In the genomic region with DNA sequence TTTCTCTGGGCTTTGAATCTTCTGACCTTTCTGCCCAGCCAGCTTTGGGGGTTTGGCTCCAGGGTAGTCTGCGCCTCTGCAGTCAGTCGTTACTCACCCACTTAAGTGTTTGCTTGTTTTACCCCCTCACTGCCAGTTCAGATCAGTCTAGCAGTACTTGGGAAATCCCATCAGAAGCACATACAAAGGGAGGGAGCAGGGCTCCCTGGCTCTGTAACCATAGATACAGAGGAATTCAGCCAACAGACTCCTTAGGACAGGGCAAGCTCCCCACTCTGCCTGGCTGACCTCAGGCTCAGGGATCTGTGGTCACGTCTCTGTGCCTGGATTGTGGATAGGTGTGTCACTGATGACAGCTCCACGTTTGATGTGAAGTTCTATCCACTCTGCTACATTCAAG, we compare ENCODE assay signal across 11 mouse cellular contexts. TPM values are rescaled to one million over a fixed set of nuclear protein-coding genes. Genes with fewer than 3 reads are reported as not detected.
DNase-seq lines count a peak whose midpoint lies in the region; ATAC-seq and TF ChIP-seq lines count a peak whose summit lies in the region.
"Had no signal": no experiment of that assay in that cellular context is flagged by ENCODE, and none has a peak within 500 bp of the region (broad histone marks: within the 10 kb centered on the region; RNA-seq: fewer than 3 reads in every experiment).

No protein-coding gene starts in this region.

- ATAC-seq in hindbrain, embryonic 15.5 days (ENCODE audit: low FRiP score, low read depth), result 0 out of 2 replicates have a peak, but pooled peaks have one; percentile 17
- no peak for ATAC-seq in hindbrain, embryonic 12.5 days (ENCODE audit: low FRiP score)
- ATAC-seq in Patski, result peak; percentile 80
- ATAC-seq in frontal cortex, adult (ENCODE audit: low TSS enrichment), result no peak

- H3K9ac ChIP-seq in hindbrain, embryonic 15.5 days, result no peak overlapping the region
- H3K9ac ChIP-seq in hindbrain, embryonic 12.5 days, result no peak overlapping the region
- H3K9ac ChIP-seq: liver, embryonic 14.5 days had no signal

- no peak overlapping the region for H3K4me2 ChIP-seq in hindbrain, embryonic 15.5 days
- H3K4me2 ChIP-seq in hindbrain, embryonic 12.5 days (replicated peaks), result no peak overlapping the region

- CTCF ChIA-PET in Patski (lab: Charles Lee), result interaction anchor here (1.0 to 1.8 kb wide), 3 partner anchors 12 to 121 kb away, joined by 3 to 8 read pairs (median 3); no protein-coding TSS in a partner anchor

- DNase-seq in adrenal gland, adult 2 months, result peak; percentile 23
- DNase-seq in adrenal gland, postnatal 25 days, result no peak
- DNase-seq in Patski (ENCODE audit: low read depth, low spot score), result peak; percentile 94
- DNase-seq in lung, postnatal 14 days, result peak; percentile 21
- DNase-seq in layer of hippocampus, adult 18-20 months (ENCODE audit: low spot score in 2 of 2), result no peak
- DNase-seq: cerebellum, adult 9-10 months; thymus, postnatal 14 days had no signal

- no peak overlapping the region for H3K4me3 ChIP-seq in hindbrain, embryonic 15.5 days
- H3K4me3 ChIP-seq in hindbrain, embryonic 12.5 days, result no peak overlapping the region

- no peak overlapping the region for H3K27ac ChIP-seq in hindbrain, embryonic 15.5 days (replicated peaks)
- H3K27ac ChIP-seq in hindbrain, embryonic 12.5 days, result no peak overlapping the region
- H3K27ac ChIP-seq: liver, embryonic 14.5 days had no signal

- no peaks in the 10 kb centered on the region for H3K36me3 ChIP-seq in hindbrain, embryonic 15.5 days
- peaks cover 10% of the 10 kb centered on the region; the same call in 1 of the 2 replicates for H3K36me3 ChIP-seq in hindbrain, embryonic 12.5 days

- no peak for TF ChIP-seq CTCF in Patski (IDR thresholded peaks at IDR 0.05)

- H3K4me1 ChIP-seq in hindbrain, embryonic 15.5 days (replicated peaks), result peaks cover 9% of the 10 kb centered on the region
- H3K4me1 ChIP-seq in hindbrain, embryonic 12.5 days, result peaks cover 15% of the 10 kb centered on the region

- H3K27me3 ChIP-seq in hindbrain, embryonic 15.5 days, result no peaks in the 10 kb centered on the region
- H3K27me3 ChIP-seq in hindbrain, embryonic 12.5 days, result no peaks in the 10 kb centered on the region
- no peaks in the 10 kb centered on the region for H3K27me3 ChIP-seq in Patski

- POLR2A ChIA-PET in Patski (lab: Charles Lee), result interaction anchor here (1.0 to 1.4 kb wide), 3 partner anchors 20 to 30 kb away, joined by 3 read pairs; no protein-coding TSS in a partner anchor

- no peaks in the 10 kb centered on the region for H3K9me3 ChIP-seq in hindbrain, embryonic 15.5 days
- H3K9me3 ChIP-seq in hindbrain, embryonic 12.5 days (replicated peaks), result no peaks in the 10 kb centered on the region

- in situ Hi-C loops in Patski (cut with MboI; ENCODE audit: low pct_unique_long_range_greater_than_20kb), result no loop called here

- WGBS in hindbrain, embryonic 15.5 days, result 47% methylated on average over 4 of the region's 4 CpGs
- 40% methylated on average over 4 of the region's 4 CpGs for WGBS in hindbrain, embryonic 12.5 days

RNA-seq across cellular contexts. Expression of gene Ppp2r1b, which starts 42.2 kb away (rescaled TPM):
- total RNA-seq in adrenal gland, adult 2 months (2021), result 10 to 100 TPM; 38.4 to 44.4 TPM
- polyA plus RNA-seq in adrenal gland, adult 2 months (2012; rRNA removed), result 6.4 and 8.2 TPM in 2 replicates
- total RNA-seq in adrenal gland, postnatal 25 days (2021), result 28.4 and 29.6 TPM in 2 replicates
- polyA plus RNA-seq in hindbrain, embryonic 15.5 days (2015; fragmentation: Nextera tagmentation; extraction: Ambion mirVana), result 43.8 and 44.8 TPM in 2 replicates
- 87.6 and 90.5 TPM in 2 replicates for polyA plus RNA-seq in hindbrain, embryonic 12.5 days (2016; fragmentation: Nextera tagmentation; extraction: Ambion mirVana)
- polyA plus RNA-seq in Patski (2021), result 34.9 TPM
- total RNA-seq in layer of hippocampus, adult 18-20 months (2021), result 10 to 100 TPM; 17.4 to 17.7 TPM

Comparison
In these comparisons a context has a peak if more than half of its experiments do, and no peak if none do; other contexts are left out.
1. DNase-seq: peak in adrenal gland, adult 2 months (single experiment), Patski (single experiment) and lung, postnatal 14 days (single experiment); none in adrenal gland, postnatal 25 days (single experiment) and layer of hippocampus, adult 18-20 months (0 of 2).
2. ATAC-seq: peak in hindbrain, embryonic 15.5 days (single experiment) and Patski (single experiment); none in hindbrain, embryonic 12.5 days (single experiment) and frontal cortex, adult (single experiment).